Mouse (Mus musculus) kidney, adult 2 months (tissue): ENCODE measurements at regions not wholly inside any gene's neighbourhood (a gene's known extent, or its start where the extent isn't known, plus 50 kb on each side); places are given as distances from the start of the nearest gene placed in this dataset.

Experiments
- CTCF ChIP-seq: fragments of 200-500 bp; conservative IDR thresholded peaks from 2 replicates; pipeline ENCODE4 v1.5.1; 2011; ENCODE audit warnings: low read depth, mild to moderate bottlenecking, control low read depth, low read length, moderate library complexity, mixed read lengths; ENCODE audit not compliant: insufficient read depth, insufficient read length
- POLR2A ChIP-seq: fragments of 200-500 bp; IDR thresholded peaks from one replicate; pipeline ENCODE4 v1.6.1; 2011; ENCODE audit warnings: low read depth, low read length, control low read depth

DNA sequence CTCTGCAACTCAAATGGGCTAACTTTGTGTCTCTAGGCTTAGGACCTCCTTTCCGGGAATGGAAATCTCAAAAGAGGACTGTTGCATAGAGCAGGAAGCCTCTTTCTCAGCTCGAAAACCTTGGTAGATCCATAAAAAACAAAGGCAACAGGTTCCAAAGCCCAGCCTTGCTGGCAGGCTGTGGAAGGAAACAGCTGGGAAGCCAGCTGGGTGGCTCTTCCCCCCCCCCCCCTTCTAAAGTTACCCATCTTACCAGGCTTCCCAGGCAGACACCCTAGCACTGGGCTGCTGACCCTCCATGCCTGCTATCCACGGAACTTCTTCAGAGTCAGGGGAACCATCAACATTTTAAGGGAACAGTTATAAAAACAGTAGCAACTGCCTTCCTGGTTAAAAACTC lies 172.7 kb upstream of the Lpp start:
- TF ChIP-seq CTCF (no peak), POLR2A (no peak)
